Mouse (Mus musculus) forebrain, embryonic 13.5 days (tissue): Measurements from ENCODE around the gene Myl12a. TPM values are rescaled to one million over a fixed set of nuclear protein-coding genes. Genes with fewer than 3 reads are reported as not detected.

ENCODE experiments used
- ATAC-seq: fragments of 200-750 bp; cut with Nextera tagmentation; 2 replicates; pipeline ENCODE4 v1.8.0; 2017
- H3K27ac ChIP-seq: fragments of 300-500 bp; sonication (generic); 2 replicates; pipeline ENCODE4 v1.5.1; 2015; ENCODE audit warnings: inconsistent platforms, mild to moderate bottlenecking, moderate library complexity
- H3K27me3 ChIP-seq: fragments of 300-500 bp; sonication (generic); 2 replicates; pipeline ENCODE4 v1.6.1; 2015; ENCODE audit warnings: mild to moderate bottlenecking, inconsistent platforms
- H3K36me3 ChIP-seq: fragments of 300-500 bp; sonication (generic); 2 replicates; pipeline ENCODE4 v1.6.1; 2015; ENCODE audit warnings: mild to moderate bottlenecking, inconsistent platforms; ENCODE audit not compliant: poor library complexity, severe bottlenecking
- H3K4me1 ChIP-seq: fragments of 300-500 bp; sonication (generic); 2 replicates; pipeline ENCODE4 v1.6.1; 2015; ENCODE audit warnings: inconsistent platforms
- H3K4me2 ChIP-seq: fragments of 300-500 bp; sonication (generic); 2 replicates; pipeline ENCODE4 v1.6.1; 2015; ENCODE audit warnings: inconsistent platforms, mild to moderate bottlenecking, moderate library complexity
- H3K4me3 ChIP-seq: fragments of 300-500 bp; sonication (generic); 2 replicates; pipeline ENCODE4 v1.5.1; 2015; ENCODE audit warnings: mild to moderate bottlenecking, inconsistent platforms
- H3K9ac ChIP-seq: fragments of 300-500 bp; sonication (generic); 2 replicates; pipeline ENCODE4 v1.6.1; 2015; ENCODE audit warnings: mild to moderate bottlenecking, inconsistent platforms
- H3K9me3 ChIP-seq: fragments of 300-500 bp; sonication (generic); replicated peaks from 2 replicates; pipeline ENCODE4 v1.6.1; 2016; ENCODE audit warnings: inconsistent platforms
- WGBS: fragments of 180-500 bp; shearing (Covaris S2); methylation state at CpG from one replicate; pipeline ENCODE4 v1.1.7; 2015; 5-methylcytosine and 5-hydroxymethylcytosine counted together
- polyA plus RNA-seq: library from polyadenylated mRNA; unstranded; fragments of >200 nt; fragmentation: Nextera tagmentation; extraction: Ambion mirVana; gene quantifications from 2 replicates; pipeline ENCODE4 v1.2.1, GENCODE M21; 2015

Gene Myl12a
- polyA plus RNA-seq, 1 experiment from 2014 or later: 196 TPM

- Histone ChIP-seq H3K4me2 (no peak overlapping the region), H3K27ac (no peak overlapping the region), H3K9me3 (no peaks in the 10 kb centered on the region), H3K4me1 (no peaks in the 10 kb centered on the region), H3K27me3 (no peaks in the 10 kb centered on the region), H3K4me3 (no peak overlapping the region), H3K36me3 (no peaks in the 10 kb centered on the region), H3K9ac (no peak overlapping the region)
- ATAC-seq: no peak
- 78% methylated on average over 3 of the region's 3 CpGs for WGBS
Observed at GRCm38 (mm10) chr17:71008676-71009075, 6.0 kb upstream of the Myl12a start.

GRCm38 (mm10) chr17:71006976-71007375, 4.3 kb upstream of the Myl12a start:
- Histone ChIP-seq H3K4me3 (no peak overlapping the region), H3K4me2 (no peak overlapping the region), H3K27ac (no peak overlapping the region), H3K27me3 (no peaks in the 10 kb centered on the region), H3K36me3 (no peaks in the 10 kb centered on the region), H3K9ac (no peak overlapping the region), H3K9me3 (no peaks in the 10 kb centered on the region), H3K4me1 (peaks cover 10% of the 10 kb centered on the region)
- no peak for ATAC-seq
- 83% methylated on average over 5 of the region's 5 CpGs for WGBS

- no peak overlapping the region for H3K27ac ChIP-seq
- no peak for ATAC-seq
- H3K4me2 ChIP-seq: no peak overlapping the region
- no peak overlapping the region for H3K9ac ChIP-seq
- H3K9me3 ChIP-seq: no peaks in the 10 kb centered on the region
- no peaks in the 10 kb centered on the region for H3K27me3 ChIP-seq
- WGBS: 92% methylated on average over 10 of the region's 10 CpGs
- no peak overlapping the region for H3K4me3 ChIP-seq
- peaks cover 22% of the 10 kb centered on the region for H3K4me1 ChIP-seq
- no peaks in the 10 kb centered on the region for H3K36me3 ChIP-seq
Observed at GRCm38 (mm10) chr17:71004186-71004960, 1.7 kb upstream of the Myl12a start.

GRCm38 (mm10) chr17:71003721-71004120, 1.0 kb upstream of the Myl12a start:
- ATAC-seq: no peak
- no peak overlapping the region for H3K27ac ChIP-seq
- H3K4me3 ChIP-seq: no peak overlapping the region
- H3K9me3 ChIP-seq: no peaks in the 10 kb centered on the region
- H3K4me1 ChIP-seq: peaks cover 22% of the 10 kb centered on the region
- no peaks in the 10 kb centered on the region for H3K36me3 ChIP-seq
- no peaks in the 10 kb centered on the region for H3K27me3 ChIP-seq
- no peak overlapping the region for H3K9ac ChIP-seq
- no peak overlapping the region for H3K4me2 ChIP-seq
- 94% methylated on average over 2 of the region's 2 CpGs for WGBS

GRCm38 (mm10) chr17:71003112-71003511, 434 bp upstream of the Myl12a start:
- no peaks in the 10 kb centered on the region for H3K36me3 ChIP-seq
- H3K9ac ChIP-seq: peak overlapping the region; percentile 58; the same call in 1 of the 2 replicates
- H3K27ac ChIP-seq: peak overlapping the region; percentile 92; the same call in 1 of the 2 replicates
- H3K9me3 ChIP-seq: no peaks in the 10 kb centered on the region
- peaks cover 22% of the 10 kb centered on the region for H3K4me1 ChIP-seq
- ATAC-seq: no peak
- peak overlapping the region; percentile 77 for H3K4me2 ChIP-seq
- peak overlapping the region; percentile 93 for H3K4me3 ChIP-seq
- 57% methylated on average over 4 of the region's 4 CpGs for WGBS
- no peaks in the 10 kb centered on the region for H3K27me3 ChIP-seq

GRCm38 (mm10) chr17:71002081-71002743, 466 bp downstream of the Myl12a start, which contains the start of gene Myom1:
Gene Myom1 (plus strand): TSS chr17:71002633.
- H3K4me3 ChIP-seq: peak within 1 kb of the TSS; percentile 93
- no peaks in the 10 kb centered on the region for H3K9me3 ChIP-seq
- WGBS: 0% methylated on average over 59 of the region's 65 CpGs
- no peaks in the 10 kb centered on the region for H3K36me3 ChIP-seq
- H3K9ac ChIP-seq: peak within 1 kb of the TSS; percentile 85
- peak within 1 kb of the TSS; percentile 92 for H3K27ac ChIP-seq
- peaks cover 22% of the 10 kb centered on the region for H3K4me1 ChIP-seq
- peak within 1 kb of the TSS; percentile 77 for H3K4me2 ChIP-seq
- no peaks in the 10 kb centered on the region for H3K27me3 ChIP-seq
- peak; percentile 96 for ATAC-seq

- H3K9ac ChIP-seq: peak overlapping the region; percentile 85
- H3K27me3 ChIP-seq: no peaks in the 10 kb centered on the region
- H3K36me3 ChIP-seq: no peaks in the 10 kb centered on the region
- H3K4me1 ChIP-seq: peaks cover 22% of the 10 kb centered on the region
- peak overlapping the region; percentile 93 for H3K4me3 ChIP-seq
- H3K4me2 ChIP-seq: peak overlapping the region; percentile 77
- no peaks in the 10 kb centered on the region for H3K9me3 ChIP-seq
- peak overlapping the region; percentile 92 for H3K27ac ChIP-seq
- peak; percentile 75 for ATAC-seq
- under 1% methylated on average over 36 of the region's 43 CpGs for WGBS
Observed at GRCm38 (mm10) chr17:71001699-71002080, 988 bp downstream of the Myl12a start.

- H3K27ac ChIP-seq: no peak overlapping the region
- peaks cover 22% of the 10 kb centered on the region for H3K4me1 ChIP-seq
- peak overlapping the region; percentile 85; the same call in 1 of the 2 replicates for H3K9ac ChIP-seq
- 14% methylated on average over 6 of the region's 6 CpGs for WGBS
- H3K4me3 ChIP-seq: peak overlapping the region; percentile 93
- H3K4me2 ChIP-seq: peak overlapping the region; percentile 77
- H3K9me3 ChIP-seq: no peaks in the 10 kb centered on the region
- peaks cover 4% of the 10 kb centered on the region; the same call in 1 of the 2 replicates for H3K36me3 ChIP-seq
- H3K27me3 ChIP-seq: no peaks in the 10 kb centered on the region
- ATAC-seq: no peak
Observed at GRCm38 (mm10) chr17:71001067-71001466, 1.6 kb downstream of the Myl12a start.

GRCm38 (mm10) chr17:71000255-71000654, 2.4 kb downstream of the Myl12a start:
- Histone ChIP-seq H3K4me1 (peaks cover 22% of the 10 kb centered on the region), H3K27me3 (no peaks in the 10 kb centered on the region), H3K4me3 (no peak overlapping the region), H3K9me3 (no peaks in the 10 kb centered on the region), H3K27ac (no peak overlapping the region), H3K36me3 (peaks cover 4% of the 10 kb centered on the region; the same call in 1 of the 2 replicates), H3K9ac (no peak overlapping the region), H3K4me2 (peak overlapping the region; percentile 33)
- ATAC-seq: no peak
- 79% methylated on average over 2 of the region's 2 CpGs for WGBS

GRCm38 (mm10) chr17:70999187-70999586, 3.5 kb downstream of the Myl12a start:
- no peak overlapping the region for H3K27ac ChIP-seq
- no peak overlapping the region for H3K4me2 ChIP-seq
- ATAC-seq: no peak
- H3K4me3 ChIP-seq: no peak overlapping the region
- 71% methylated on average over 5 of the region's 5 CpGs for WGBS
- peaks cover 25% of the 10 kb centered on the region for H3K4me1 ChIP-seq
- peaks cover 4% of the 10 kb centered on the region; the same call in 1 of the 2 replicates for H3K36me3 ChIP-seq
- H3K9me3 ChIP-seq: no peaks in the 10 kb centered on the region
- no peak overlapping the region for H3K9ac ChIP-seq
- H3K27me3 ChIP-seq: no peaks in the 10 kb centered on the region

- Histone ChIP-seq H3K9me3 (no peaks in the 10 kb centered on the region), H3K9ac (no peak overlapping the region), H3K4me3 (no peak overlapping the region), H3K4me1 (peaks cover 31% of the 10 kb centered on the region), H3K4me2 (no peak overlapping the region), H3K27ac (no peak overlapping the region), H3K27me3 (no peaks in the 10 kb centered on the region), H3K36me3 (peaks cover 8% of the 10 kb centered on the region)
- ATAC-seq: no peak
- WGBS: 86% methylated on average over 9 of the region's 9 CpGs
Observed at GRCm38 (mm10) chr17:70998400-70998975, 4.2 kb downstream of the Myl12a start.

- peaks cover 29% of the 10 kb centered on the region for H3K4me1 ChIP-seq
- WGBS: 89% methylated on average over 6 of the region's 6 CpGs
Observed at GRCm38 (mm10) chr17:70997836-70998235, 4.8 kb downstream of the Myl12a start.

More at GRCm38 (mm10) chr17:70997836-70998235, 4.8 kb downstream of the Myl12a start:
- no peak overlapping the region for H3K4me3 ChIP-seq
- no peaks in the 10 kb centered on the region for H3K27me3 ChIP-seq
- H3K36me3 ChIP-seq: peaks cover 8% of the 10 kb centered on the region
- H3K9me3 ChIP-seq: no peaks in the 10 kb centered on the region
- no peak overlapping the region for H3K27ac ChIP-seq
- no peak overlapping the region for H3K4me2 ChIP-seq
- ATAC-seq: no peak
- H3K9ac ChIP-seq: no peak overlapping the region
